Mouse (Mus musculus) kidney, adult 2 months (tissue): Measurements from ENCODE around the gene Srebf2.

Source experiments
- CTCF ChIP-seq: fragments of 200-500 bp; conservative IDR thresholded peaks from 2 replicates; pipeline ENCODE4 v1.5.1; 2011; ENCODE audit warnings: low read depth, mild to moderate bottlenecking, control low read depth, low read length, moderate library complexity, mixed read lengths; ENCODE audit not compliant: insufficient read depth, insufficient read length
- POLR2A ChIP-seq: fragments of 200-500 bp; IDR thresholded peaks from one replicate; pipeline ENCODE4 v1.6.1; 2011; ENCODE audit warnings: low read depth, low read length, control low read depth

DNA sequence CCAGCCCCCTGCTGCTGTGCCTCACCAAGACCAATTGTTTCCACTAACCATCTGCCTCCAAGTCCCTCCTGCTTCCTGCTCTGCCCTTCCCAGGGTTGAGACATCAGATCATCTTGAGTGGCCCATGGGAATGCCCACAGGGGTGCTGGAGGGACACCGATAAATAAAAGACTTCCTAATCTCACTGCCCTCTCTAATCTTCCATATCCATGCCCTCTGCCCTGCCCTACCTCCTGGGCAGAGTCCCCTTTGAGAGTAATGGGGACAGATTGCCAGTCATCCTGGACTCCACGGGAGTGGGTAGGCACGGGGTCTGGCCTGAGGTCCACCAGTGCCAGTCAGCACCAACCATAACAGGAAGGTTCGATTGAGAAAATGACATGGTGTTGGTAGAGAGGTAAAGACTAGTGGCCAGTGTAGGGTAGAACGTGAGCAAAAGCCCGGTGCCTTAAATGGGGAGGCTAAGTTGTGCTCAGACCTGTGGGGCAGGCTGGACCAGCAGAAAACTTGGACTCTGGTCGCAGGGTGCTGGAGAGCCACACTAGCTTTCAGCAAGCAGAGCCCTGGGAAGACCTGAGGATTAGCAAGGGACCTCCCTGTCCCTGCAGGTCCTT is 77.7 kb downstream of the Srebf2 start:
- TF ChIP-seq CTCF: no peak
- TF ChIP-seq POLR2A: no peak
